Mouse (Mus musculus) bone marrow, adult 2 months (tissue): ENCODE results near the gene Pdpn.

Source experiments
- CTCF ChIP-seq: fragments of 200-500 bp; IDR thresholded peaks from 2 replicates; pipeline ENCODE4 v1.5.1; 2011; ENCODE audit warnings: low read length, control low read depth; ENCODE audit not compliant: control insufficient read depth, insufficient read depth
- POLR2A ChIP-seq: fragments of 200-500 bp; IDR thresholded peaks from 2 replicates; pipeline ENCODE4 v1.6.1; 2011; ENCODE audit warnings: low read depth, mild to moderate bottlenecking, control low read depth, low read length, borderline replicate concordance; ENCODE audit not compliant: control insufficient read depth

DNA sequence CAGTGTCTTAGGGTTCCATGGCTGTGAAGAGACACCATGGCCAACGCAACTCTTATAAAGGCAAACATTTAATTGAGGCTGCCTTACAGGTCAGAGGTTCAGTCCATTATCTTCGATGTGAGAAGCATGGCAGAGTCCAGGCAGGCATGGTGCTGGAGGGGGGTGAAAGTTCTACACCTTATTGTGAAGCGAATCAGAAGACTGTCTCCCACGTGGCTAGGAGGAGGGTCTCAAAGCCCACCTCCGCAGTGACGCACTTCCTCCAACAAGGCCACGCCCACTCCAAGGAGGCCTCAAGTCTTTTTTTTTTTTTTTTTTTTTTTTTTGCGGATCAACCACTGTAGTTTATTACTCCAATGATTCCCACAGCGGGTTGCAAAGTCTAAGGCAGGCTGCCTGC is 58.1 kb downstream of the Pdpn start:
- TF ChIP-seq CTCF, result no peak
- TF ChIP-seq POLR2A, result no peak
